Mouse (Mus musculus) right cerebral cortex, postnatal 36 days (tissue): ENCODE measurements around the gene Vmn1r120.
"Not testable (repeated sequence)": the region's sequence is repeated elsewhere in the genome, so short reads cannot be mapped to it uniquely, and the experiment has no call there.

Source experiments
- DNase-seq, 2 experiments: peaks; one replicate each; pipeline ENCODE4 v3.0.0; 2022; ENCODE audit warnings: low spot score in 2 of 2, mixed read lengths in 1 of 2

Gene Vmn1r120

DNA sequence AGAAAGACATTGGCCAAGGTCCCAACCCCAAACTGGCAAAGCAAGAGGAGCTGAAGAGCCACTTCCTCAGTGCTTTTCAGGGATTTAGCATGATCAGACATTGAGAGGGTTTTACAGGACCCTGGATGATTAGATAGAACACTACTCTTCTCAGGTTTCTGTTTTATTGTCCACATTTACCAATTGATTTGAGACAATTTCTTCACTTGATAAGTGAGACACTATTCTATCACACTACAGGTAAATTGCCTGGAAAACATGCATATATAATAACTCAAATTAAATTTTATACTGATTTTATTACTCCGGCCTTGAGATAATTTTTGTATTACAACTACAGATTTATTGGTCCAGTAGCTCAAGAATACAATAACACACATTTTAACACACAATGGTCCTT is at the start of gene Vmn1r120:
Gene Vmn1r120, minus strand, starts transcription at position 101 of the 400 bp plus-strand sequence.
- DNase-seq: not testable (repeated sequence)

DNA sequence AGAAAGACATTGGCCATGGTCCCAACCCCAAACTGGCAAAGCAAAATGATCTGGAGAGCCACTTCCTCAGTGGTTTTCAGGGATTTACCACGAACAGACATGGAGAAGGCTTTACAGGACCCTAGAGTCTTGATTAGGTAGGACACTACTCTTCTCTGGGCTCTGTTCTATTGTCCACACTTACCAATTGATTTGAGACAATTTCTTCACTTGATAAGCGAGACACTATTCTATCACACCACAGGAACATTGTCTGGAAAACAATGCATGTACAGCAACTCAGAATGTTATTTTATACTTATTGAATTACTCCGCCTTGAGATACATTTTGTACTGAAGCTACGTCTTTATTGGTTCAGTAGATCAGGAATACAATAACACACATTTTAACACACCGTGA is 44.8 kb upstream of the Vmn1r120 start, which contains the start of gene Vmn1r121:
Gene Vmn1r121, minus strand, starts transcription at position 101 of the 400 bp plus-strand sequence.
- DNase-seq: not testable (repeated sequence)

DNA sequence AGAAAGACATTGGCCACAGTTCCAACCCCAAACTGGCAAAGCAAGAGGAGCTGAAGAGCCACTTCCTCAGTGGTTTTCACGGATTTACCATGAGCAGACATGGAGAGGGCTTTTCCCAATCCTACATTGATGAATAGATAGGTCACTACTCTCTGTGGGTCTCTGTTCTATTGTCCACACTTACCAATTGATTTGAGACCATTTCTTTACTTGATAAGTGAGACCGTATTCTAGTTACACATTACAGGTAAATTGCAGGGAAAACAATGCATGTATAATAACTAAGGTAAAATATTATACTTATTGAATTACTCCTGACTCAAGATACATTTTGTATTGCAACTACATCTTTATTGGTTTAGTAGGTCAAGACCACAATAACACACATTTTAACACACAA is 41.2 kb downstream of the Vmn1r120 start, which contains the start of gene Vmn1r119:
Gene Vmn1r119, minus strand, starts transcription at position 101 of the 400 bp plus-strand sequence.
- DNase-seq: not testable (repeated sequence)
